Mouse (Mus musculus) urinary bladder, adult 18-20 months (tissue): ENCODE data around the gene Tbx19.
A peak's percentile ranks its signal among the peaks of the same experiment; 100 is the strongest.

ENCODE experiments used
- DNase-seq, 2 experiments: peaks; one replicate each; pipeline ENCODE4 v3.0.0; 2022; ENCODE audit warnings: low spot score in 2 of 2, mixed read lengths in 2 of 2

Gene Tbx19

GRCm38 (mm10) chr1:165184178-165184577 is 23.6 kb upstream of the Tbx19 start:
- no peak for DNase-seq

DNA sequence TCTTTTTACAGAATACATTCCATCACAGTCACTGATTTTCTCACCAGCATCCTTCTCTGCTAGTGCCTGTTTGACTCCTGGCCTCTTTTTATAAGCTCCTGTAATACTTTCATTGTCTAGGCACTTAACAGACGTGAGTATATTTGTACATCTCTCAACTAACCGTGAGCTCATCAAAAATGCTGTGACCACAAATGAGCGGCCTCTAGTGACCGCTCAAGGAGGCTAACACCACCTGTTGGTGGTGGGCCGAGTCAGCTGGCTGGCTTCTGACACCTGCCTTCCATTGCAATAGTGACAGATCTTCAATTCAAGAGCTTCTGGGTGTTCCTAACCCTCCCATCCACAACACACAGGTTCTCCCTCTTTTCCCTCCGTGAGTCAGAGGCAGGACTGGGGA is 22.8 kb upstream of the Tbx19 start:
- DNase-seq = no peak

GRCm38 (mm10) chr1:165179321-165179720 is 18.7 kb upstream of the Tbx19 start:
- DNase-seq = no peak

- DNase-seq = no peak
Measured at GRCm38 (mm10) chr1:165178075-165178474, 17.5 kb upstream of the Tbx19 start.

DNA sequence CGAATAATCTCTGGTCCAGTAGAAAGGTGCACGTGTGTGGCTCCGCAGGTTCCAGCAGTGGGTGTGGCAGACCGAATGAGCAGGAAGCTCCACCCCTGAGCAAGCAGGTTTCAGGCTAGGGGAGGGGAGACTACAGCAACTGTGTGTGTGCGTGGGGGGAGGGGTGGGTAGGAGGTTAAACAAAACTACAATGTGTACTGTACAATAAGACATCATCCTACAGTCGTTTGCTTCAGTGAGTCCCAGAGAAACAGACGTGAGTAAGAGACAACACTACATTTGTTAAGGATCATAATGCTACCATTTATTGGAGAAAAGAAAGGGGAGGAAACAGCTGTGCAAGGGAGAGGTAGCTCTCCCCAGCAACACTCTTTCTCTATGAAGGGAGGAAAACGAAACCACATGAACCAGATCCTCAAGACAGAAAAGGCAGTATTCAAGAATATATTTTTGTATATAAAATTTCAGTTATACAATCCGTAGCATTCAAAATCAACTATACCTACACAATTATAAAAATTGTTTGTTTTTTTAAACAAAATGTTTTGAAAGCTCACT is 13.6 kb upstream of the Tbx19 start:
- DNase-seq = no peak

GRCm38 (mm10) chr1:165171277-165171676 is 10.7 kb upstream of the Tbx19 start:
- DNase-seq = no peak

DNA sequence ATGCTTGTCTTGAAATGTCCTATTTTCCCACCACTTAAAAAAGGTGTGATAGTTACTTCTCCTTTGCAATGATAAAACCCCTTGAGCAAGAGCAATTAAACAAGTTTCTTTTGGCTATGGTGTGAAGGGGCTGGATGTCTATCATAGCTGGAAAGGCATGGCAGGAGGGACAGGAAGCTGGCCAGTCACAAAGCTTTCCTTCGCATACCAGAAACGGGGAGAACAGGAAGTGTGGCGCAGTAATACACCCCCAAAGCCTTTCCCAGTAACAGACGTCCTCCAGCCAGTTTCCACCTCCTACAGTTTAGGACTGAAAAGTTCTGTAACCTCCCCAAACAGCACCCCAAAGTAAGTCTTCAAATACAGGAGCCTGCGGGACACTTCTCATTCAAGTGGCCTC is 9.6 kb upstream of the Tbx19 start:
- DNase-seq = no peak

GRCm38 (mm10) chr1:165169462-165169861 is 8.9 kb upstream of the Tbx19 start:
- no peak for DNase-seq

DNA sequence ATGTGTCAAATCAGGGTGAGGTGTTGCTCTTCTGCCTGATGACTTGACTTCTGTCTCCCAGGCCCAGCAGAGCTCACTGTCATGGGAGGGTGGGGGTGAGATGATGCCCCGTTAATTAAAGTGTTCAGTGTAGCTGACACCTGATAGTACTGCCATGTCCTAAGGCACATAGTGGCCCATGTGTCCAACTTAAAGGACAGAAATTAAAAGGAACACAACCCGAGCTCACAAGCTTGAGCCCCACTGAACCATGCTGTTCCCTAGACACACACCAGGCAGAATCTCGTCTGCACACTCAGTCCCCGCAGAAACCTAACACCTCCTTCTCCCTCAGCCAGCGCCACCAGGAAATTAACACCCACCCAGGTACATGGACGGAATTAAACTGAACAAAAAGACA is 4.3 kb upstream of the Tbx19 start:
- no peak for DNase-seq

GRCm38 (mm10) chr1:165158841-165159240 is 1.7 kb downstream of the Tbx19 start:
- DNase-seq = no peak

- DNase-seq = no peak
Measured at GRCm38 (mm10) chr1:165154162-165154561, 6.4 kb downstream of the Tbx19 start.

GRCm38 (mm10) chr1:165151216-165151615 is 9.4 kb downstream of the Tbx19 start:
- no peak for DNase-seq

DNA sequence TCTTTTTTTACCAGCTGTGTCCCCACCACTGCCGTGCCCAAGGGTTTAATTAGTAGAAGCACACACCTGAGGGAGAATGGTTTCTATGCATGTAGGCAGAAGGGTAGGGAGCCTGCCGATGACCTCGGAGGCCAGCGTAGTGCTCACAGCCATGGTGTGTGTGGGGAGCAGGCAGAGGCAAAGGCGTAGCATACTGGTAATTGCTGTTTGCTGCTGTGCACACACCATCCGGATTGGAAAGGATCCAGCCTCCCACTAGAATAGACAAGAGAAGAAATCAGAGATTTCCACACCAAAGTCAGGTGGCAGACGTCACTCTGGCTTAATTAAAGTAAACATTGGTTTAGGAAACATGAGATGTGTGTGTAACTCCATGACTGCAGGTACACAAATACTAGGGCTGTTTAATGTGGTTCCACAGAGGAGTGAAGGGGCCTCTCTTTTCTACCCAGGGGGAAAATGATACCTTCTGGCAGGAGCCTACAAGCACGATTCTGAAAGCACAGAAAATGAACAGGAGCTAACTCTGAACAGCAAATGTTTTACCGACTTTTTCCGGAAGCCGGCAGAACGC is 18.1 kb downstream of the Tbx19 start:
- no peak for DNase-seq

- DNase-seq = no peak
Measured at GRCm38 (mm10) chr1:165140227-165140626, 20.3 kb downstream of the Tbx19 start.

DNA sequence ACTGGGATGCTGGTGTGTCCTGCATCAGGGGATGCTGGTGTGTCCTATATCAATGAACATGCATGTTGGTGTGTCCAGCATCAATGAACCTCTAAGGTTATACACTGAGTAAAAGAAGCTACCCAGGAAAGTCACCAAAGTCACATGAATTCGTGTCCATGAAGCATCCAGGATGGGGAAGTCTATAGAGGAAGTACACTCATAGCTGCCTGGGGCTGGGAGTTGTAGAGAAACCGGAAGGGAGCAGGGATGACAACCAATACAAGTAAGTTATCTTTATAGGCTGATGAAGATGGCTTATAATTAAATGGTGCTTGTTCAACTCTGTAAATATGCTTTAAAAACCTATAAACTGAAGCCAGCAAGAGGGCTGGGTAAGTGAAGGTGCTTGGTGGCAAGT is 26.7 kb downstream of the Tbx19 start:
- no peak for DNase-seq

GRCm38 (mm10) chr1:165133279-165133678 is 27.3 kb downstream of the Tbx19 start:
- DNase-seq = no peak

DNA sequence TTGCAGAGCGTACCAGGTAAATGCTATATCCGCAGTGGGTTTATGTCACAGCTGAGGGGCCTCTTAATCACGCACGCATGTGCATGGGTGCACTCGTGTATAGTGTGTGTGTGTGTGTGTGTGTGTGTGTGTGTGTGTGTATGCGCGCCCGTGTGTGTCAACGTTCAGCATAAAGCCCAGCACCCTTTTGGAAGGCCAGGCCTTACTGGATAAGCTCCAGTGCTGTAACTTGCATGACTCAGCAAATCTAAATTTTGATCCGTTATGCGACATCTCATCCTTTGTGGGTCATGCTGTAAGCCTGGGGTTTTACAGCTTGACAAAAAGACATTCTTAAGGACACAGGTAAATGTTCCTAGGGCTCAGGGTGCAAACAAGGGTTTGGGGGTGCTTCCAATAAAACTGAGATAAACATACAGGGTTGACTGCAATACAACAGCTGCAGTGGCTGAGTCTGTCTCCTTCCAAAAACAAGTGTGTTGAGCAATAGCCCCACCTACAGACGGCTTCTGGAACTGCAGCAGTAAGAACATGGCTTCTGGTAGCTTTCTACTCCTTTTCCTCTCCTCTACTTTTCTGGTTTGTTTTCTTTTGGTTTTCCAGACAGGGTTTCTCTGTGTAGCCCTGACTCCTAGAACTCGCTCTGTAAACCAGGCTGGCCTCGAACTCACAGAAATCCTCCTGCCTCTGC is 28.2 kb downstream of the Tbx19 start:
- DNase-seq = peak in 1 of 2 experiments; percentile 24

- no peak for DNase-seq
Measured at GRCm38 (mm10) chr1:165129573-165129972, 31.0 kb downstream of the Tbx19 start.

- no peak for DNase-seq
Measured at GRCm38 (mm10) chr1:165121096-165121495, 39.5 kb downstream of the Tbx19 start.

GRCm38 (mm10) chr1:165120349-165120898 is 40.1 kb downstream of the Tbx19 start:
- peak; percentile 63 to 74 for DNase-seq

- DNase-seq = no peak
Measured at GRCm38 (mm10) chr1:165119760-165120159, 40.8 kb downstream of the Tbx19 start.

DNA sequence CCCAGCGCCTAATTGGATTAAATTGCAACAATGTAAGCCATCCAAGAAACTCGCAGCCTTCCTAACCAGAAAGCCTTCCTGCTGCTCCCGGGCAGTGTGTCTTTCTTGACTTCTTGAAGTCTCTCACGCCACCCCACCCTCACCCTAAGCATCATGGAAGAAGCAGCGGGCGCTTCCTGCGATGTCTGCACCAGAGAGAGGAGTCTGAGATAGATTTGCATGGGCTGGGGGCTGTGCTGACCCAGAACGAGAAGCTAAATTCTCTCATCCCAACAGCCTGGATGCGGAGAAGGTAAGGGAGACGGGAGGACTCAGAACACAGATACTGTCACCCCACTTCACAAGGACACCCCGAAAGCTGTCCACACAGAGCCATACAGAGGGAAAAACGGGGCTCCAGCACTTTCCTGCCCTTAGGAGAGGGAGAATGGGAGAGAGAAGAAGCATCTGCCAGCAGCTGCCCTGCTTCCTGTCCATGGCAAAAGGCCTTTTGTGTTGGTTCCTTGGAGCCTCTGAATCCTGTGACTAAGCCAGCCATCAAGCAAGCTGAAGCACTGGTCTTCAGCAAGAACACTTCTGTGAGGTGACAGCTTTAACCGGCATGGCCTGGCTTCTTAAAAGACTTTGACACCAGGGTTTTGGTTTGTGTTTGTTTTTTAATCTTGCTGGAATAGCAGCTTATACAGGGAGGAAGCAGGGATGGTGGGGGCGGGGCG is 41.4 kb downstream of the Tbx19 start:
- DNase-seq = no peak
